Mouse (Mus musculus): ENCODE measurements at regions not wholly inside any gene's neighbourhood (a gene's known extent, or its start where the extent isn't known, plus 50 kb on each side); places are given as distances from the start of the nearest gene placed in this dataset.
"Not testable (repeated sequence)": the region's sequence is repeated elsewhere in the genome, so short reads cannot be mapped to it uniquely, and the experiment has no call there.

GRCm38 (mm10) chr4:124395966-124396395 is 214.6 kb downstream of the 3100002H09Rik start:
- DNase-seq (ENCODE audit: low read depth, low spot score), result no peak

- DNase-seq (ENCODE audit: low read depth, low spot score), result no peak
Measured at GRCm38 (mm10) chr4:124395069-124395965, 215.3 kb downstream of the 3100002H09Rik start.

- DNase-seq (ENCODE audit: low read depth, low spot score), result no peak
Measured at GRCm38 (mm10) chr4:124393595-124393994, 217.0 kb downstream of the 3100002H09Rik start.

- DNase-seq (ENCODE audit: low read depth, low spot score), result no peak
Measured at GRCm38 (mm10) chr4:124389067-124389466, 221.5 kb downstream of the 3100002H09Rik start.

- DNase-seq (ENCODE audit: low read depth, low spot score), result no peak
Measured at GRCm38 (mm10) chr4:124385106-124386055, 225.2 kb downstream of the 3100002H09Rik start.

- DNase-seq (ENCODE audit: low read depth, low spot score), result no peak
Measured at GRCm38 (mm10) chr4:124376504-124376903, 234.1 kb downstream of the 3100002H09Rik start.

- no peak for DNase-seq (ENCODE audit: low read depth, low spot score)
Measured at GRCm38 (mm10) chr4:124375581-124375980, 235.0 kb downstream of the 3100002H09Rik start.

- DNase-seq (ENCODE audit: low read depth, low spot score), result no peak
Measured at GRCm38 (mm10) chr4:124368831-124369230, 241.8 kb downstream of the 3100002H09Rik start.

- no peak for DNase-seq (ENCODE audit: low read depth, low spot score)
Measured at GRCm38 (mm10) chr4:124368085-124368484, 242.5 kb downstream of the 3100002H09Rik start.

- DNase-seq (ENCODE audit: low read depth, low spot score), result no peak
Measured at GRCm38 (mm10) chr4:124360578-124360908, 250.1 kb downstream of the 3100002H09Rik start.

- DNase-seq (ENCODE audit: low read depth, low spot score), result no peak
Measured at GRCm38 (mm10) chr4:124359707-124360577, 250.7 kb downstream of the 3100002H09Rik start.

GRCm38 (mm10) chr4:124358456-124358855 is 252.1 kb downstream of the 3100002H09Rik start:
- not testable (repeated sequence) for DNase-seq (ENCODE audit: low read depth, low spot score)

GRCm38 (mm10) chr4:124350361-124350760 is 260.2 kb downstream of the 3100002H09Rik start:
- no peak for DNase-seq (ENCODE audit: low read depth, low spot score)

- no peak for DNase-seq (ENCODE audit: low read depth, low spot score)
Measured at GRCm38 (mm10) chr4:124349610-124350295, 260.9 kb downstream of the 3100002H09Rik start.

GRCm38 (mm10) chr4:124349055-124349454 is 261.5 kb downstream of the 3100002H09Rik start:
- DNase-seq (ENCODE audit: low read depth, low spot score), result no peak

- no peak for DNase-seq (ENCODE audit: low read depth, low spot score)
Measured at GRCm38 (mm10) chr4:124340073-124340472, 270.5 kb downstream of the 3100002H09Rik start.

GRCm38 (mm10) chr4:124335726-124336125 is 274.9 kb downstream of the 3100002H09Rik start:
- no peak for DNase-seq (ENCODE audit: low read depth, low spot score)

GRCm38 (mm10) chr4:124332974-124333373 is 277.6 kb downstream of the 3100002H09Rik start:
- DNase-seq (ENCODE audit: low read depth, low spot score), result peak; percentile 28

- DNase-seq (ENCODE audit: low read depth, low spot score), result no peak
Measured at GRCm38 (mm10) chr4:124332416-124332815, 278.2 kb downstream of the 3100002H09Rik start.

GRCm38 (mm10) chr4:124329107-124329771 is 281.4 kb downstream of the 3100002H09Rik start:
- no peak for DNase-seq (ENCODE audit: low read depth, low spot score)
